In the genomic region with DNA sequence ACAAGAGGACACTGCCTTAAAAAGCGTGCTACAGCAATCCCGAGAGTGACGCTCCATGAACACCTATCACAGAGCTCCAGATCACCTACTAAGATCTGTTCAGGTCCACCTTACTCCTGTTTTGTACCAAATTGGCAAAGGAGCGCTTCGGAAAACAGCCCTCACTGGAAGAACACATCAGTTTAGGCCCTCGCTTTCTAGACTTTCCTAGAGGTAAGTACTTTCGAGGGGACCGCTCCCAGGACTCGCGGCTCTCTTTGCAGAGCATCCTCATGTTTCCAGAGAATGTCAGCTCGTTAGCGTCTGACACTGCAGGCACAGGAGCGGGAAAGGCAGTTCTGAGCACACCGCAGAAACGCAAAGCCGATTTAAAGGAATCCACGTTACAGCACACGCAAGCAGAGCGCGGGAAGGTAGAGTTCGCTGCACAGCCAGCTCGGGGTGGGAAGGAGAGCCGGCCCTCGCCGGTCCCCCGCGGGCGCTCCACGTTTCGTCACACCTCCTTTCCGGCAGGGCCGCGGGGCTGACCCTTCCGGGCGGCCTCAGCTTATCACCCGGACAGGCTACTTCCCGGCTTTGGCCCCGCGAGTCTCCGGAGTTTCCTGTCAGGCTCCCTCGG, we compare ENCODE assay signal across 8 mouse cellular contexts. TPM values are rescaled to one million over a fixed set of nuclear protein-coding genes. Genes with fewer than 3 reads are reported as not detected.
A peak's percentile ranks its signal among the peaks of the same experiment; 100 is the strongest.
DNase-seq lines count a peak whose midpoint lies in the region; ATAC-seq and TF ChIP-seq lines count a peak whose summit lies in the region.

Gene Fer (plus strand): TSS at position 51 of the 619 bp plus-strand sequence.

- DNase-seq in lung, postnatal 0 days (ENCODE audit: low spot score): no peak
- no peak for DNase-seq in lung, postnatal 14 days
- DNase-seq in brain, adult 2 months (ENCODE audit: low read depth, low spot score): peak; percentile 68
- DNase-seq in gastrocnemius, postnatal 36 days: no peak
- DNase-seq in cerebellum, adult 18-20 months: no peak
- DNase-seq in testis, postnatal 14 days (ENCODE audit: low spot score): no peak

- H3K27ac ChIP-seq in lung, postnatal 0 days (ENCODE audit: low read length): peak within 1 kb of the TSS; percentile 90
- H3K27ac ChIP-seq in intestine, embryonic 16.5 days (ENCODE audit: low read length): peak within 1 kb of the TSS; percentile 73

- no peaks in the 10 kb centered on the region for H3K27me3 ChIP-seq in lung, postnatal 0 days (replicated peaks; ENCODE audit: insufficient read depth, low read length)
- no peaks in the 10 kb centered on the region for H3K27me3 ChIP-seq in intestine, embryonic 16.5 days (replicated peaks; ENCODE audit: control insufficient read depth, insufficient read depth, low read length)

- H3K4me1 ChIP-seq in lung, postnatal 0 days (ENCODE audit: insufficient read depth, low read depth, low read length): no peaks in the 10 kb centered on the region
- H3K4me1 ChIP-seq in intestine, embryonic 16.5 days (ENCODE audit: control insufficient read depth, insufficient read depth, low read length): peaks cover 11% of the 10 kb centered on the region

- no peak for TF ChIP-seq EP300 in lung, postnatal 0 days (IDR thresholded peaks at IDR 0.05)

- peak within 1 kb of the TSS; percentile 97 for H3K4me3 ChIP-seq in lung, postnatal 0 days (ENCODE audit: low read depth, low read length)
- H3K4me3 ChIP-seq in intestine, embryonic 16.5 days (ENCODE audit: low read length): peak within 1 kb of the TSS; percentile 90

- under 1% methylated on average over 41 of the region's 41 CpGs for WGBS in lung, postnatal 0 days
- under 1% methylated on average over 41 of the region's 41 CpGs for WGBS in intestine, embryonic 16.5 days

- peak; percentile 71 for ATAC-seq in lung, postnatal 0 days
- ATAC-seq in intestine, embryonic 16.5 days: peak; percentile 62
- peak; percentile 7; the same call in 1 of the 2 replicates for ATAC-seq in megakaryocyte progenitor cell, adult 5-6 weeks (replicated peaks; ENCODE audit: poor library complexity)

- no peaks in the 10 kb centered on the region for H3K9me3 ChIP-seq in lung, postnatal 0 days (ENCODE audit: low read length)
- no peaks in the 10 kb centered on the region for H3K9me3 ChIP-seq in intestine, embryonic 16.5 days (ENCODE audit: control insufficient read depth, low read length)

- no peaks in the 10 kb centered on the region for H3K36me3 ChIP-seq in lung, postnatal 0 days (ENCODE audit: insufficient read depth, low read length)
- no peaks in the 10 kb centered on the region for H3K36me3 ChIP-seq in intestine, embryonic 16.5 days (ENCODE audit: control insufficient read depth, insufficient read depth, low read length)

- H3K4me2 ChIP-seq in lung, postnatal 0 days (replicated peaks; ENCODE audit: low read depth, low read length): peak within 1 kb of the TSS; percentile 88
- H3K4me2 ChIP-seq in intestine, embryonic 16.5 days (ENCODE audit: low read depth, low read length): peak within 1 kb of the TSS; percentile 95

- no peak for TF ChIP-seq CTCF in lung, postnatal 0 days (IDR thresholded peaks at IDR 0.05)

- intact Hi-C loops in gastrocnemius, postnatal 36 days (cut with DNase I): no loop called here

- H3K9ac ChIP-seq in lung, postnatal 0 days (replicated peaks; ENCODE audit: low read depth): peak within 1 kb of the TSS; percentile 82
- peak within 1 kb of the TSS; percentile 91 for H3K9ac ChIP-seq in intestine, embryonic 16.5 days (ENCODE audit: low read depth, low read length)

RNA-seq across cellular contexts. Expression of gene Fer, which starts in this region (rescaled TPM):
- 18.6 and 21.4 TPM in 2 replicates for polyA plus RNA-seq in lung, postnatal 0 days (2015; fragmentation: Nextera tagmentation; extraction: Ambion mirVana)
- total RNA-seq in gastrocnemius, postnatal 36 days (2021): 10 to 100 TPM; 10.0 to 10.3 TPM
- 20.7 and 20.9 TPM in 2 replicates for polyA plus RNA-seq in intestine, embryonic 16.5 days (2015; fragmentation: Nextera tagmentation; extraction: Ambion mirVana)
- total RNA-seq in megakaryocyte progenitor cell, adult 5-6 weeks (2015): 4.9 and 5.9 TPM in 2 replicates
- 6.7 and 9.7 TPM in 2 replicates for total RNA-seq in megakaryocyte progenitor cell, adult 5-6 weeks (2017)

Comparison
In these comparisons a context has a peak if more than half of its experiments do, and no peak if none do; other contexts are left out.
1. ATAC-seq: peak in every context shown above with its lines; median percentile 71 in lung, postnatal 0 days; 62 in intestine, embryonic 16.5 days; 7 in megakaryocyte progenitor cell, adult 5-6 weeks.